Mouse (Mus musculus): ENCODE data around the gene Msrb1. TPM values are rescaled to one million over a fixed set of nuclear protein-coding genes. Genes with fewer than 3 reads are reported as not detected.

The Msrb1 gene
- polyA plus RNA-seq, 1 experiment from 2014 or later: 30.3 TPM

- H3K9me3 ChIP-seq (ENCODE audit: control insufficient read depth, low read length): no peaks in the 10 kb centered on the region
- H3K27me3 ChIP-seq (replicated peaks; ENCODE audit: control insufficient read depth, insufficient read depth, low read length): no peaks in the 10 kb centered on the region
- WGBS: 33% methylated on average over 20 of the region's 22 CpGs
- peak; percentile 87 for DNase-seq (ENCODE audit: low spot score)
- H3K36me3 ChIP-seq (ENCODE audit: control insufficient read depth, insufficient read depth, low read length): no peaks in the 10 kb centered on the region
- H3K4me3 ChIP-seq (ENCODE audit: low read depth, low read length): no peak overlapping the region
- peak overlapping the region; percentile 51 for H3K9ac ChIP-seq (ENCODE audit: low read depth, low read length)
- peak overlapping the region; percentile 30 for H3K4me2 ChIP-seq (ENCODE audit: low read depth, low read length)
- peaks cover 28% of the 10 kb centered on the region for H3K4me1 ChIP-seq (ENCODE audit: control insufficient read depth, insufficient read depth, low read length)
- peak; percentile 75 for ATAC-seq (ENCODE audit: low read depth)
- peak overlapping the region; percentile 80 for H3K27ac ChIP-seq (replicated peaks; ENCODE audit: low read depth, low read length)
These were observed 28.8 kb downstream of the Msrb1 start for GRCm38 (mm10) chr17:24765016-24765905.

- Histone ChIP-seq H3K36me3 (ENCODE audit: control insufficient read depth, insufficient read depth, low read length) (no peaks in the 10 kb centered on the region), H3K9me3 (ENCODE audit: control insufficient read depth, low read length) (no peaks in the 10 kb centered on the region), H3K4me2 (ENCODE audit: low read depth, low read length) (no peak overlapping the region), H3K9ac (ENCODE audit: low read depth, low read length) (no peak overlapping the region), H3K4me3 (ENCODE audit: low read depth, low read length) (no peak overlapping the region), H3K27ac (replicated peaks; ENCODE audit: low read depth, low read length) (no peak overlapping the region; the same call in 1 of the 2 replicates), H3K27me3 (replicated peaks; ENCODE audit: control insufficient read depth, insufficient read depth, low read length) (no peaks in the 10 kb centered on the region), H3K4me1 (ENCODE audit: control insufficient read depth, insufficient read depth, low read length) (peaks cover 26% of the 10 kb centered on the region)
- WGBS: 21% methylated on average over 12 of the region's 12 CpGs
- no peak; the same call in 1 of the 2 replicates for ATAC-seq (ENCODE audit: low read depth)
- DNase-seq (ENCODE audit: low spot score): peak; percentile 32
These were observed 29.9 kb downstream of the Msrb1 start for GRCm38 (mm10) chr17:24766266-24766875.

- Histone ChIP-seq H3K27me3 (replicated peaks; ENCODE audit: control insufficient read depth, insufficient read depth, low read length) (no peaks in the 10 kb centered on the region), H3K27ac (replicated peaks; ENCODE audit: low read depth, low read length) (no peak overlapping the region), H3K9me3 (ENCODE audit: control insufficient read depth, low read length) (no peaks in the 10 kb centered on the region), H3K9ac (ENCODE audit: low read depth, low read length) (no peak overlapping the region), H3K4me2 (ENCODE audit: low read depth, low read length) (no peak overlapping the region), H3K36me3 (ENCODE audit: control insufficient read depth, insufficient read depth, low read length) (no peaks in the 10 kb centered on the region), H3K4me3 (ENCODE audit: low read depth, low read length) (no peak overlapping the region), H3K4me1 (ENCODE audit: control insufficient read depth, insufficient read depth, low read length) (peaks cover 25% of the 10 kb centered on the region)
- WGBS: 25% methylated on average over 3 of the region's 3 CpGs
- DNase-seq (ENCODE audit: low spot score) (peak; percentile 83), ATAC-seq (ENCODE audit: low read depth) (peak; percentile 56; the same call in 1 of the 2 replicates)
These were observed 32.7 kb downstream of the Msrb1 start for GRCm38 (mm10) chr17:24769146-24769545.

DNA sequence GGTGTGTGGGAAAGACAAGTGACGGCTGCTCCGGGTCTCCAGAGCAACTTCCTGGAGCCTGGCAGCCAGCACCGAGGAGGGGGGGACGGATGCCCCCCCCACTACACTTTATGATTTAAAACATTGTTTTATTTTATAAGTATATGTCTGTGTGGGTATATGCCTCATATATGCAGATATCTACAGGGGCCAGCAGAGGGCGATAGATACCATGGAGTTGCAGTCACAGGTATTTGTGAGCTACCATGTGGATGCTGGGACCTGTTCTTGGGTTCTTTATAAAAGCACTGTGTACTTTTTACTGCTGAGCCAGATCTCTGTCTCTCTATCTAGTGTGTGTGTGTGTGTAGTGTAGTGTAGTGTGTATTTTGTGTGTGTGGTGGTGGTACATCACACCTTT is 36.8 kb downstream of the Msrb1 start:
- 84% methylated on average over 5 of the region's 5 CpGs for WGBS
- no peak overlapping the region for H3K27ac ChIP-seq (replicated peaks; ENCODE audit: low read depth, low read length)
- H3K4me3 ChIP-seq (ENCODE audit: low read depth, low read length): no peak overlapping the region
- DNase-seq (ENCODE audit: low spot score) (no peak), ATAC-seq (ENCODE audit: low read depth) (no peak)
- no peaks in the 10 kb centered on the region for H3K36me3 ChIP-seq (ENCODE audit: control insufficient read depth, insufficient read depth, low read length)
- H3K9ac ChIP-seq (ENCODE audit: low read depth, low read length): no peak overlapping the region
- no peak overlapping the region for H3K4me2 ChIP-seq (ENCODE audit: low read depth, low read length)
- no peaks in the 10 kb centered on the region for H3K27me3 ChIP-seq (replicated peaks; ENCODE audit: control insufficient read depth, insufficient read depth, low read length)
- H3K4me1 ChIP-seq (ENCODE audit: control insufficient read depth, insufficient read depth, low read length): no peaks in the 10 kb centered on the region
- H3K9me3 ChIP-seq (ENCODE audit: control insufficient read depth, low read length): no peaks in the 10 kb centered on the region

- ATAC-seq (ENCODE audit: low read depth) (no peak), DNase-seq (ENCODE audit: low spot score) (no peak)
- no peak overlapping the region for H3K4me3 ChIP-seq (ENCODE audit: low read depth, low read length)
- no peak overlapping the region for H3K27ac ChIP-seq (replicated peaks; ENCODE audit: low read depth, low read length)
- peak overlapping the region; percentile 5; the same call in 1 of the 2 replicates for H3K9ac ChIP-seq (ENCODE audit: low read depth, low read length)
- H3K9me3 ChIP-seq (ENCODE audit: control insufficient read depth, low read length): no peaks in the 10 kb centered on the region
- 70% methylated on average over 8 of the region's 8 CpGs for whole genome bisulfite sequencing
- H3K27me3 ChIP-seq (replicated peaks; ENCODE audit: control insufficient read depth, insufficient read depth, low read length): no peaks in the 10 kb centered on the region
- H3K36me3 ChIP-seq (ENCODE audit: control insufficient read depth, insufficient read depth, low read length): no peaks in the 10 kb centered on the region
- no peaks in the 10 kb centered on the region for H3K4me1 ChIP-seq (ENCODE audit: control insufficient read depth, insufficient read depth, low read length)
- H3K4me2 ChIP-seq (ENCODE audit: low read depth, low read length): no peak overlapping the region
These were observed 38.7 kb downstream of the Msrb1 start for GRCm38 (mm10) chr17:24775173-24775572.

- H3K36me3 ChIP-seq (ENCODE audit: control insufficient read depth, insufficient read depth, low read length): no peaks in the 10 kb centered on the region
- H3K4me3 ChIP-seq (ENCODE audit: low read depth, low read length): no peak overlapping the region
- ATAC-seq (ENCODE audit: low read depth) (peak; percentile 41; the same call in 1 of the 2 replicates), DNase-seq (ENCODE audit: low spot score) (no peak)
- H3K4me1 ChIP-seq (ENCODE audit: control insufficient read depth, insufficient read depth, low read length): no peaks in the 10 kb centered on the region
- H3K27ac ChIP-seq (replicated peaks; ENCODE audit: low read depth, low read length): no peak overlapping the region
- WGBS: 55% methylated on average over 1 of the region's 2 CpGs
- H3K27me3 ChIP-seq (replicated peaks; ENCODE audit: control insufficient read depth, insufficient read depth, low read length): no peaks in the 10 kb centered on the region
- no peaks in the 10 kb centered on the region for H3K9me3 ChIP-seq (ENCODE audit: control insufficient read depth, low read length)
- no peak overlapping the region for H3K9ac ChIP-seq (ENCODE audit: low read depth, low read length)
- no peak overlapping the region for H3K4me2 ChIP-seq (ENCODE audit: low read depth, low read length)
These were observed 40.6 kb downstream of the Msrb1 start for GRCm38 (mm10) chr17:24777073-24777472.

GRCm38 (mm10) chr17:24780821-24781220 is 44.4 kb downstream of the Msrb1 start:
- no peak for DNase-seq (ENCODE audit: low spot score)
- Histone ChIP-seq H3K4me3 (ENCODE audit: low read depth, low read length) (no peak overlapping the region), H3K27ac (replicated peaks; ENCODE audit: low read depth, low read length) (no peak overlapping the region), H3K4me1 (ENCODE audit: control insufficient read depth, insufficient read depth, low read length) (no peaks in the 10 kb centered on the region), H3K4me2 (ENCODE audit: low read depth, low read length) (no peak overlapping the region), H3K36me3 (ENCODE audit: control insufficient read depth, insufficient read depth, low read length) (no peaks in the 10 kb centered on the region), H3K27me3 (replicated peaks; ENCODE audit: control insufficient read depth, insufficient read depth, low read length) (no peaks in the 10 kb centered on the region), H3K9me3 (ENCODE audit: control insufficient read depth, low read length) (no peaks in the 10 kb centered on the region), H3K9ac (ENCODE audit: low read depth, low read length) (no peak overlapping the region)
- WGBS: 78% methylated on average over 2 of the region's 2 CpGs
- no peak for ATAC-seq (ENCODE audit: low read depth)

- H3K4me3 ChIP-seq (ENCODE audit: low read depth, low read length): no peak overlapping the region
- no peaks in the 10 kb centered on the region for H3K27me3 ChIP-seq (replicated peaks; ENCODE audit: control insufficient read depth, insufficient read depth, low read length)
- no peaks in the 10 kb centered on the region for H3K9me3 ChIP-seq (ENCODE audit: control insufficient read depth, low read length)
- no peaks in the 10 kb centered on the region for H3K36me3 ChIP-seq (ENCODE audit: control insufficient read depth, insufficient read depth, low read length)
- ATAC-seq (ENCODE audit: low read depth) (no peak), DNase-seq (ENCODE audit: low spot score) (no peak)
- 65% methylated on average over 8 of the region's 8 CpGs for WGBS
- H3K9ac ChIP-seq (ENCODE audit: low read depth, low read length): no peak overlapping the region
- no peak overlapping the region for H3K27ac ChIP-seq (replicated peaks; ENCODE audit: low read depth, low read length)
- H3K4me2 ChIP-seq (ENCODE audit: low read depth, low read length): no peak overlapping the region
- no peaks in the 10 kb centered on the region for H3K4me1 ChIP-seq (ENCODE audit: control insufficient read depth, insufficient read depth, low read length)
These were observed 55.7 kb downstream of the Msrb1 start for GRCm38 (mm10) chr17:24792190-24792589.
